Mouse (Mus musculus) T-helper 1 cell (primary cell): Measurements from ENCODE around the gene Scamp3.

Experiments
- in situ Hi-C: fragments of 300-600 bp; cut with MboI, MseI; formaldehyde crosslinking; loops from one replicate; pipeline ENCODE4 v1.15.1; 2025; ENCODE audit warnings: high pct_unique_total_duplicates

The Scamp3 gene

DNA sequence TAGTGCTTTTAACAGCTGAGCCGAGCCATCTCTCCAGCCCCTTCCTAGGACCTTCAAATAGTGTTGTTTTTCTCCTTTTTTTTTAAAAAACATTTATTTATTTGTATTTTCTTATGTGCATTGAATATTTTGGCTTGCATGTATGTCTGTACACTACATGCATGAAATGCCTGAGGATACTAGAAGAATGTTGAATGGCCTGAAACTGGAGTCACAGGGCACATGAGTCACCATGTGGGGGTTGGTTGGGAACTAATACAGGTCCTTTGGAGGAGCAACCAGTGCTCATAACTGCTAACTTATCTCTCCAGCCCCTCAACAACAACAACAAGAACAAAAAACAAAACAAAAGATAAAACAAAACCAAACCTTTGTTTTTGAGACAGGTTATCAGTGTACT lies 14.2 kb upstream of the Scamp3 start:
- in situ Hi-C loops, result no loop called here

DNA sequence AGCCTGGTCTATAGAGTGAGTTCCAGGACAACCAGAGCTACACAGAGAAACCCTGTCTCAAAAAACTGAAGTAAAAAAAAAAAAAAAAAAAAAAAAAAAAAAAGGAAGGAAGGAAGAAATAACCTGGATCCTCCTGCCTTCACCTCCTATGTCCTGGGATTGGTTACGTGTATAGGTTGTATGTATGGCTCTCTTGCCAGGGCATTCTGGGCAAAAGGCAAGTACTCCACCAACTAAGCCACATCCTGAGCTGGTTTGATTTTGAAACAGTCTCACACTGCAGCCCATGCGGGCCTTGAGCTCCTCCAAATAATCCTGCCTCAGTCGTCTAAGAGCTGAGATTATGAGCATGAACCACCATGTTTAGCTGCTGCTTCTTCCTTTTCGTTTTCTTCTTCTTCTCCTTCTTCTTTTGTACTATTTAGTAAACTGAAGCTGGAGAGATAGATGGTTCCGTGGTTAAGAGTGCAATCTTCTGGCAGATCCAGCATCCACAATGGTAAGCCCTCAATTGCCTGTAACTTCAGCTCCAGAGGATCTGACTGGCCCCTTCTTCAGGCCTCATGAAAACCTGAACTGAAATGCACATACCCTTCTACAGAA lies 13.5 kb upstream of the Scamp3 start:
- in situ Hi-C loops, result no loop called here

DNA sequence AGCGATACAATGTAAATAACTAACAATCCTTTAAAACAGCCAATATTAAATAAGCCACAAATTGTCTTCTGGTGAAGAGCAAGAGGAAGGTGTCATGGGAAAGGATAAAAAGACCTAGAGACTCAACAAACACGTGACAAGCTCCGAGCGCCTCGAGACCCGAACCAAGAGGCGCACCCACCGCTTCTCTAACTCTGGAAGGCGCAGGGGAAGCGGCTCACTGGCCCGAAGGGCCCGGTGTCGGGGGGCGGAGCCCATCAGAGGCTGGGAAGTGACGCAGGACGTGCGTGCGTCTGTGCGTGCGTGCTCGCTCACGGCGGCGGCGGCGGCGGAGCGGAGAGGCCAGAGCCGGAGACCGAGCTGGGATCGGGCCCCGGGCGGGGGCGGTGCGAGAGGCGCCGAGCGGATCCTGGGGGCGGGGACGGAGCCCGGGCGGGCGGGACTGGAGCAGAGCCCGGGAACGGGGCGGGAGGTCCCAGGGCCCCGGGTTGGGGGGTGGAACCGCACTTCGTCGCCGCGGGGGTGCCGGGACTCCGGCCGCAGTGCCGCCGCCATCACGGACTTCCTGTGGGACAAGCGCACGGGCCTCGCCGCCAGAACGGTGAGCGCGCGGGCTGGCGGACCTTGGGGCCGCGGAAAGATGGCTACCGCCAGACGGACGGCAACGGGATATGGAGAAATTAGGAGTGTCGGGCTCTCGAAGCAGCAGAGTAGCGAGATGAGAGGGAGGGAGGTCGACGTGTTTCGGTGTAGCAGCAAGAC lies 12.6 kb upstream of the Scamp3 start, which contains the start of gene Clk2:
TSS of gene Clk2 (plus strand) at position 290 of the 762 bp plus-strand sequence.
- in situ Hi-C loops, result no loop called here

DNA sequence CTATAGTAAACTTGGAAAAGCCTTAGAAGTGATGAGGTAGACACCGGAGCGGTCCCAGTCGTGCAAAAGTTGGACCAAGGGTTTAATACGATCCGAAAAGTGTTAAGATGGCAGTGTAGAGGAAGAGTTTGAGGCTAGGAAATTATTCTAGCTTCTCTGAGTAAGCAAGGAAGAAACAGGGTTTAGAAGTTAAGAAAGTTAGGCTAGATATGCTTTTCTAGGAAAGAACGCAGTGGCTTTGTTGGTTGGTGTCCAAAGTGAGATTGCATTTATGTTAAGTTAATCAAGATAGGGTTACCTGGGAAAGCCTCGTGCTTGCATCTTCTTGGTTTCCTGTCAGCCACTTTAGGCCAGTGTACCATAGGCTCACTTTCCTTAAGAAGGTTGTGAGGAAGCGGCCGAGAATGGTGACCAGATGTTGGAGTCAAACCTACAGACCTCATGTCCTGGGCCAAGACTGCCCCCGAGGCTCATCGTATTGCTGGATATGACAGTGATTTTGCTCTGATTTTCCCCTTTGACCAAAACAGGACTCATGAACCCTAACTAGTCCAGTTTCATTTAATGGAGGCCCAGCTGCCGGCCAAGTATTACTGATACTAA lies 11.9 kb upstream of the Scamp3 start:
- in situ Hi-C loops, result no loop called here

DNA sequence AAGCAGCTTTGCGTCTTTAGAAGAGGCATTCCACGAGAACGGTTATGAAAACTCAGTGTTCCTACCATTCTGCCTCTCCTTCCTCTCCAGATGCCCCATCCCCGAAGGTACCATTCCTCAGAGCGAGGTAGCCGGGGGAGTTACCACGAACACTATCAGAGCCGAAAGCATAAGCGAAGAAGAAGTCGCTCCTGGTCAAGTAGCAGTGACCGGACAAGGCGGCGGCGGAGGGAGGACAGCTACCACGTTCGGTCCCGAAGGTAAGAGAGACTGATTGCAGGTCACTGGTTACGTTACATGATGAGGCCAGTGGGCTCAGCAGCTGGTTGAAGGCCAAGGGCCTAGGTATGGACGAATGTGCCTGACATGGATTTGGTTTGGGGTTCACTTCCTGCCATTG lies 10.3 kb upstream of the Scamp3 start:
- in situ Hi-C loops, result no loop called here

DNA sequence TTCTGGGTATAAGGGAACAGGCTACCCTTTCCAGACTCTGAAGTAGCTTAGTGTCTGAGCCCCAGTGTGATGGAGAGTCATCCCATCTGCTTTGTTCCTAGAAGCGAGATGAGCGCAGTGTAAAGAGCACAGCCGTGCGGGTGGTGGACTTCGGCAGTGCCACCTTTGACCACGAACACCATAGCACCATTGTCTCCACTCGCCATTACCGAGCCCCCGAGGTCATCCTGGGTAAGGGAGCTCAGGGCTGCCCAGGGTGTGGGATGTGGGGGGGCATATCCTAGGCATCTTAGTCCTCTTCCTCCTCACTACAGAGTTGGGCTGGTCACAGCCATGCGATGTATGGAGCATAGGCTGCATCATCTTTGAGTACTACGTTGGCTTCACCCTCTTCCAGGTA lies 2.4 kb upstream of the Scamp3 start:
- in situ Hi-C loops, result loop anchor here (10.0 kb wide), 1 partner anchor 670 kb away; the partner anchor contains the start of gene Lmna

DNA sequence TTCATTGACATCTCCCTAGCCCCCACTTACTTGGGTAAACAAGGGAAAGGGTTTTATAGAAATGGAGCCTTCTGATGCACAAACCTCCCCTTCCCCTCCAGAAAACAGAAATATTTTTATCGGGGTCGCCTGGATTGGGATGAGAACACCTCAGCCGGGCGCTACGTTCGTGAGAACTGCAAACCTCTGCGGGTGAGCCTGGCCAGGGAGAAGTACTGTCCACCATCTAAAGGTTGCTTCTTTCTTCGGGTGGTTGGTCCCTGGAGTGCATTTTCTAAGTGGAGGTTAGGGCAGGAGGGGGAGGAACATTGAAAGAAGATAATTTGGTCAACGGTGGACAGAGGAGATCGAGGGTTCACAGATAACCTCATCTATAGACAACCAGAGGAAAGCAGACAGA lies 1.7 kb upstream of the Scamp3 start:
- in situ Hi-C loops, result loop anchor here (10.0 kb wide), 1 partner anchor 671 kb away; the partner anchor contains the start of gene Lmna

DNA sequence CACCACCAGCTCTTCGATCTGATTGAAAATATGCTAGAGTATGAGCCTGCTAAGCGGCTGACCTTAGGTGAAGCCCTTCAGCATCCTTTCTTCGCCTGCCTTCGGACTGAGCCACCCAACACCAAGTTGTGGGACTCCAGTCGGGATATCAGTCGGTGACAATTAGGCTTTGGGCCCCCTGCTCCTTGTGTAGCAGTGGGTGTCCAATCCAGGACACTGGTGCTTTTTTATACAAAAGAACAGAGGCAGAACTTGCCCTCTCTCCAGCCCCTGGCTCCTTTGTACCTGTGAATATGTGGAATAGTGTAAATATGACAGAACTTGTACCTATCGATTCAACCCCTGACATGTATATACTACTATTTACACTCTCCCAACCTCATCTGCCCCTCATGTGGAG lies 852 bp upstream of the Scamp3 start:
- in situ Hi-C loops, result loop anchor here (10.0 kb wide), 1 partner anchor 672 kb away; the partner anchor contains the start of gene Lmna

DNA sequence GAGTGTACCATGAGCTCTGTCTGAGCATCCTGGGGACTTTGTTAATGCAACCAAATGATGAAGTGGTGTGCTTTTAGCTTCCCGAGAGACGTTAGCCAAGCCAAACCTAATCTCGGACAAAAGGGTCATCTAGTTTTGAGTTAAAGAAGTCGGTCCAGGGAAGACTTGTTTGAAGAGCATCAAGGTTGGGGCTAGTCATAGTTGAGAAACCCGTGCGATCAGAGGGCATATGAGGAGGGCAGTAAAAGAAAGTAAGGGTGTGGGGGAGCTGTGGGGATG lies 773 bp downstream of the Scamp3 start:
- in situ Hi-C loops, result loop anchor here (10.0 kb wide), 1 partner anchor 673 kb away; the partner anchor contains the start of gene Lmna

DNA sequence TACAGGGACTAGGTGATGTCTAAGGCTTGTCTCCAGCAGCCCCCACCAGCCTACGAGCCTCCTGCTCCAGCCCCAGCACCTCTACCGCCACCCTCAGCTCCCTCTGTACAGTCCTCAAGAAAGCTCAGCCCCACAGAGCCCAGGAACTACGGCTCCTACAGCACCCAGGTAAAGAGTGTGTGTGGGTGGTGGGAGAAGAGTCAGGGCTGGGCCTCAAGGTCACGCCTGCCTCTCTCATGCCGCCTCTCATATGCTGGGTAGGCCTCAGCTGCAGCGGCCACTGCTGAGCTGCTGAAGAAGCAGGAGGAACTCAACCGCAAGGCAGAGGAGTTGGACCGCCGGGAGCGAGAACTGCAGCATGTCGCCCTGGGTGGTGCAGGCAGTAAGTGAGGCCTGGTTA lies 1.8 kb downstream of the Scamp3 start:
- in situ Hi-C loops, result loop anchor here (10.0 kb wide), 1 partner anchor 674 kb away; the partner anchor contains the start of gene Lmna

DNA sequence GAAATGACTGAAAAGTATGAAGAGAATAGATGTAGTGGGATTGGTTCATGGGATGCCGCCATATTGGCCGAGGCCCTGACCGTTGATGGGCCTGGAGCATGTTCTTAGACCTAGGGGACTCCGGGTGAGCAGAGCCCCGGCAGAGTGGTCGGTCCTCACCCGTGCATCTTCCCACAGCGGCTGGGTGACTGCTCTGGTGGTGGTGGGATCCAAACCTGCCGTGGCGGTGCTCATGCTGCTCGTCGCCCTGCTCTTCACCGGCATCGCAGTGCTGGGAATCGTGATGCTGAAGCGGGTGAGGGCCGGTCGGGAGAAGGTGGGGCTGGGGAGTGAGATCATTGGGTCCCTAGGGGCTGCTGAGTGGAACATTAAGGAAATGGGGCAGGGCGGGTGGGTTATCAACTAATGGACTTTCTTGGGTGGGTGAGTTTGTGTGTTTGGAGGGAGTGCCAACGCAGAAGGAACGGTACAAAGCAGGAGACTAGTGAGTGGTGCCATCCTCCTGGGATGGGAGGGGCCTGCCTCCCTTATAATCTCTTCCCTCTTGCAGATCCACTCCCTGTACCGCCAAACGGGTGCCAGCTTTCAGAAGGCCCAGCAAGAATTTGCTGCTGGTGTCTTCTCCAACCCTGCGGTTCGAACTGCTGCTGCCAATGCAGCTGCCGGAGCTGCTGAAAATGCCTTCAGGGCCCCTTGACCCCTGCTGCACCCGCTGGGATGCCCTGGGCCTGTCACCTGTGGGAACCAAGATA lies 4.7 kb downstream of the Scamp3 start:
- in situ Hi-C loops, result no loop called here

DNA sequence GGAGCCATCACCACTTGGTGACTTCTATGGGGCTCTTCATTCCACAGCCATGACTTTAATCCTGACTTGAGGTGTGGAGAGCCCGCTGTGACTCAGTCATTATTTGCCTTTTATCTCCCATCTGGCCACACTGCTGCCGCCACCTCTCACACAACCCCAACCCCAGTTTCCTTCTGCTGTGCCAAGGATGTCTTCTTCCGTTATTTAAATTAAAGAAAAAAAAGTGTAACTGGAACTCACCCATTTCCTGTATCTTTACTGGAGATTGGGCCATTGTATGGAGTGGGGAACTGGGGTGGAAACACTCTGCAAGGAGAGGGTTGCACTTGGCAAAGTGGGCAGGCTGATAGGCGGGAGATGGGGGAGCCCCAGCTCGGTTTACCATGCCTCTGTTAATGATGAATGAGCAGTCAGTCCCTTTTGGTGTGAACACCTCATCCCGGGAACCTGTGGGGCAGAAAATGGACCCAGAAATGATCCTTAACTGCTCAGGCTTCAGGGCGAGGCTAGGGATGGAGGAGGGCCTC lies 5.3 kb downstream of the Scamp3 start:
- in situ Hi-C loops, result no loop called here

DNA sequence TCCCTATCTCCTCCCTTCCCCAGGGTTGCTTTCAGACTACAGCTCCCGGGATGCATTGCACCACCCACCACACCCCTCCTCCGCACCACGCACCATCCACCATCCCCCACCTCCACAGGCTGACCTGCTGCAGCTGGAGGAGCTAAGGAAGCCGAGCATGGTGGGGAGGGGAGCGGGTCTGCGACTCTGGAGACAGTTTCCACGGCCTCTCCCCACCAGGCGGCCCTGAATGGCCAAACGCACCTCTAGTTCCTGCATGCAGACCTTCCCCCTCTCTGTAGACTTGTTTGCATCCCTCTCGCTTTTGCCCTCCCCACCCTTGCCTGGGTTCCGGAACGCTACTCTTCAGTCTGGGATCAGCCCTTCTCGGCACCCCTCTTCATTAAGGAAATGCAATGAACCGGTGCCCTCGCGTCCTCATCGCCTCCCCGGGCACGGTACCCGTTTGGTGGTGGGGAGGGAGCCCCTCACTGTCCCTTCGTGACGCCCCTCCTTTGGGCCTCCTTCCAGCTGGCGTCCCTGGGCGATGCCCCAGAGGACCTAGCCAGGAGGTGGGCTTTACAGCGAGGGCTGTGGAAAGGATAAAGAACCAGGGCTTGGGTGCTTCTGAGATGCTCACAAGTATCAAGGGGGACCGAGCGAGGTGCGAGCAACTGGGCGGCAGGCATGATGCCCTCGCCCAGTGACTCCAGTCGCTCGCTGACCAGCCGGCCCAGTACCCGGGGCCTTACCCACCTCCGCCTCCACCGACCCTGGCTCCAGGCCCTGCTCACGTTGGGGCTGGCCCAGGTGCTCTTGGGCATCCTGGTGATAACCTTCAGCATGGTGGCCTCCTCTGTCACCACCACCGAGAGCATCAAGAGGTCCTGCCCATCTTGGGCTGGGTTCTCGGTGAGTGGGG lies 6.0 kb downstream of the Scamp3 start, which contains the start of gene Fam189b:
TSS of gene Fam189b (plus strand) at position 86 of the 901 bp plus-strand sequence.
- in situ Hi-C loops, result no loop called here

DNA sequence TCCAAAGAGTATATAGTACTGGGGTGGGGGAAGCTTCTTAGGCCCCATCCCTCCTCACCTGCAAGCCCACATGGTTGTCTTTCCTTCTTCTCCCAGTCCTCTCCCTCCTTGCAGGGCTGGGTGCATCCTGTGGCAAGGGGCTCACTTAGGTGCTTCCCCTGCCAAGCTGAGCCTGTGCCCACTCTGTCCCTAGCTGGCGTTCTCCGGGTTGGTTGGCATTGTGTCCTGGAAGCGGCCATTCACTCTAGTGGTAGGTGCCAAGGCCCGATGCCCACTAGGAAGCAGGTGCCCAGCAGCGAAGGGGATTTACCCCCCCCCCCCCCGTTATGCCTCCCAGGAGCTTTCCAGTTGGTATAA lies 6.7 kb downstream of the Scamp3 start:
- in situ Hi-C loops, result no loop called here

DNA sequence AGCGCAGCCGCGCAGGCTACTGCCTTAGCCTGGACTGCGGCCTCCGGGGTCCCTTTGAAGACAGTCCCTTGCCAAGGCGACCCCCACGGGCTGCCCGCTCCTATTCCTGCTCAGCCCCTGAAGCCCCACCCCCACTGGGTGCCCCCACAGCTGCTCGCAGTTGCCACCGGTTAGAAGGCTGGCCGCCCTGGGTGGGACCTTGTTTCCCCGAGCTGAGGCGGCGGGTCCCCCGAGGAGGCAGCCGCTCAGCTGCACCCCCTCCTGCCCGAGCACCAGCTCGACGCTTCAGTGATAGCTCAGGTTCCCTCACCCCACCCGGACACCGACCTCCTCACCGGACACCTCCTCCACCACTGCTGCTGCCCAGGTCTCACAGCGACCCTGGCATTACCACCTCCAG lies 9.9 kb downstream of the Scamp3 start:
- in situ Hi-C loops, result no loop called here

DNA sequence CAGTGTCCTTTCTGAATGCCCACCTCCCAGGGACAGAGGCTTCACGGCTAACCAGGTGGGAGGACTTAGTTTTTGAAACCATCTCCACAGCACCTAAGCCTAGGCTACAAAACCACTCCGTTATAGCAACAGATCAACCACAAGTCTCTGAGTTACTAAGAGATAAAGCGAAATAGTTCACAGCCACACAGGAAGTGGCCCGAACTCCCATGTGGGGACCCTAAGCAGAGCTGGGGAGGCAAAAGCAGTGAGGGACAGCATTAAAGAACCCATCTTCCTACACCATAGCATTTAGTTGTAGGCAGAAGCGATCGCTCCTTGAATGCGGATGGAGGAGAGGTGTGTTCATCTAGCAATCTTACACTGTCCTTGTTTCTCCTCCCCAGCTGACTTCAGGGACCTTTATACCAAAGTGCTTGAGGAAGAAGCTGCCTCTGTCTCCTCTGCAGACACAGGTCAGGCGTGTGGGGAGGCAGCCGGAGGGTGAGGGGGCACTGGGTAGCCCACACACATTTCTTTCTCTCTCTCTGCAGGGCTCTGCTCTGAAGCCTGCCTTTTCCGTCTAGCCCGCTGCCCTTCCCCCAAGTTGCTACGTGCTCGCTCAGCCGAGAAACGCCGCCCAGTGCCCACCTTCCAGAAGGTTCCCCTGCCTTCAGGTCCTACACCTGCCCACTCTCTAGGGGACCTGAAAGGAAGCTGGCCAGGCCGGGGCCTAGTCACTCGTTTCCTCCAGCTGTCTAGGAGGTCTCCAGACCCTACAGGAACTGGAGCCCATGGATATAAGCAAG lies 10.6 kb downstream of the Scamp3 start:
- in situ Hi-C loops, result no loop called here

DNA sequence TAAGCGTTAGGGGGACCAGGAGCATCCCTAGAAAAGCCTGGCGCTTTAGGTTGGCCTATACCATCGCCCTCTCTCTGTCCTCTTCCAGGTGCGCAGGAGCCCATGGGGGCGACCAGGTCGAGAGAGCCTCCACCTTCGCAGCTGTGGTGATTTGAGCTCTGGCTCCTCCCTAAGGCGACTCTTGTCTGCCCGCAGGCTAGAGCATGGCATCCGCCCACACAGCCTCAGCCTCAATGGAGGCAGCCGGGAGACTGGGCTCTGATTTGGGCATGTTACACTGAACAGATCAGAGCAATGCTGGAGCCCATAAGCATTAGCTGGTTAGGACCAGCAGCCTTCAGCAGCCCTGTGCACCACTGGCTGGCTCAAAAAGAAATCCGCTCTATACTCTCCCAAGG lies 11.2 kb downstream of the Scamp3 start:
- in situ Hi-C loops, result no loop called here

DNA sequence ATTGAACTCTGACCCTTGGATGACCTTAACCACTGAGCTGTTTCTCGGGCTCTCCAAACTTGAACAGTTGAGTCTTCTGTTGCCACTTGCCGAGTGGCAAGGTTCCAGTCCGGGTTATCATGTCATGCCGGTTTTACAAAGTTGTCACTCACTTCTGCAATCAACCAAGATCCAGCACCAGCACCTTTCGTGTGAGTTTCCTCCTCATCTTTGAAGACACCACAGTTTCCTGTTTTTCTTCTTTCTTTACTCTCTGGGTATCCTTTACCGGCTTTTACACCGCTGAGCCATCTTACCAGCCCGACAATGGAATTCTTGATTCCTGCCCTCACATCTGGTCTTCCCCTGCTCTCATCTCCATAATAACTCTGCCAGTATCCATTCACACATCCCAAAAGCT lies 13.2 kb downstream of the Scamp3 start:
- in situ Hi-C loops, result no loop called here

DNA sequence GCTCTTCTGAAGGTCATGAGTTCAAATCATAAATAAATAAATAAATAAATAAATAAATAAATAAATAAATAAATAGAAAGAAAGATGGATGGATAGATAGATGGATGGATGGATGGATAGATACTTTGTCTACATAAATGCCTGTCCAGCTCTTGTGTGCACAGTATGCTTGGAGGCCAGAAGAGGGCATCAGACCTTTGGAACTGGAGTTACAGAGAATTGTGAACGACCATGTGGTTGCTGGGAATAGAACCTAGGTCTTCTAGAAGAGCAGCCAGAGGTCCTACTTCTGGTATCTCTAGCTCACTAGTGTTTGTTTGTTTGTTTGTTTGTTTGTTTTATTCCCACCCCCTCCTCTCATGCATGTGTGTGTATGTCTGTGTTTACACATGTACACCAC lies 16.1 kb downstream of the Scamp3 start:
- in situ Hi-C loops, result no loop called here

DNA sequence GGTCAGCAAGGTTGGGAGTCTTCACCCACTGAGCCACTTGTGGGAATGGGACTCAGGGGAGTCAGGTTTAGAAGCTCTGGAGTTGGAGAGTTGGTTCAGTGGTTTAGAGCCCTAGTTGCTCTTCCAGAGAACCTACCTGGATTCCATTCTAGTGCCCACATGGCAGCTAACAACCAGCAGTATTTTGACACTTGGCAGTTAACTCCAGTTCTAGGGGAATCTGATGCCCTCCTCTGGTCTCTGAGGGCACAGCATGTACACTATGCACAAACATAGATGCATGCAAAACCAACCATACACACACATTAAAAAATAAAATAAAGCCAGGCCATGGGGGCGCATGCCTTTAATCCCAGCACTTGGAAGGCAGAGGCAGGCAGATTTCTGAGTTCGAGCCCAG lies 16.6 kb downstream of the Scamp3 start:
- in situ Hi-C loops, result no loop called here
